Mouse (Mus musculus): ENCODE data around the gene Mapk8ip2.
"Not testable (repeated sequence)": the region's sequence is repeated elsewhere in the genome, so short reads cannot be mapped to it uniquely, and the experiment has no call there.

The Mapk8ip2 gene

DNA sequence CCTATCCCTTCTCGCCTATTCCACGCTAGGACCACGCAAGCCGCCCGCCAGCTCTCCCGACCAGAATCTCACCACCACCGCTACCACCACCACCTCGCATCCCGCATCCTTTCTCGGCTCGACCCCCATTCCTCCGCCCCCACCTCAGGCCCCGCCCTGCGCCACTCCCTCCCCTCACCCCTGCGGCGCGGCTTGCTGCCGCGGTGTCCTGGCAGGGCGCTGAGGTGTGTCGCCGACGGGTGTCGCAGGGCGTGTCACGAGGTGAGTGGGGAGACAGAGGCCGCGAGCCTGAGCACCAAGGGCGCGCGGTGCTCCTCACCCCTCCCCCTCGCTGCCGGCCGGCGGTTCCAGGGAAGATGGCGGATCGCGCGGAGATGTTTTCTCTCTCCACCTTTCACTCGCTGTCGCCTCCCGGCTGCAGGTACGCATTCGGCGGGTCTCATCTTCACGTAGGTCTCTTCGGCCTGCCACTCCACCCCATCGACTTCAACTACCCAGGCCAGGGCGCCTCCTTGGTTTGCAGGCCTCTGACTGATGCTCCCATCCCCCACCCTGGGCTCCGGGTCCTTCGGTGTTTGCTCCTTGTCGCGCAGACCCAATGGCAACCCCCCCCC lies at the start of gene Mapk8ip2:
TSS of gene Mapk8ip2 (plus strand) at position 49 of the 614 bp plus-strand sequence.
- DNase-seq (ENCODE audit: low spot score in 2 of 2), result no peak

GRCm38 (mm10) chr15:89404831-89405623 lies 48.7 kb upstream of the Mapk8ip2 start:
- no peak for DNase-seq (ENCODE audit: low spot score in 2 of 2)

DNA sequence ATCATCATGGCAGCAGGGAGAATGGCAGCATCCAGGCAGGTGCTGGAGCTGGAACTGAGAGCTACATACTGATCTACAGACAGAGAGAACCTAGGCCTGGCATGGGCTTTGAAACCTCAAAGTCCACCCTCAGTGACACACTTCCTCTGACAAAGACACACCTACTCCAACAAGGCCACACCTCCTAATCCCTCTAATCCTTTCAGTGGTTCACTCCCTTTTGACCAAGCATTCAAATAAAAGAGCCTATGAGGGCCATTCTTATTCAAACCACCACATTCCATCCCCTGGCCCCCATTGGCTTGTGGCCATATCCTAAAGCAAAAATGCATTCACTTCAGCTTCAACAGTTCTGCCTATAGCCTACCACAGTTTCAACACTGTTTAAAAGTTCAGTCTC lies 47.0 kb upstream of the Mapk8ip2 start:
- no peak for DNase-seq (ENCODE audit: low spot score in 2 of 2)

DNA sequence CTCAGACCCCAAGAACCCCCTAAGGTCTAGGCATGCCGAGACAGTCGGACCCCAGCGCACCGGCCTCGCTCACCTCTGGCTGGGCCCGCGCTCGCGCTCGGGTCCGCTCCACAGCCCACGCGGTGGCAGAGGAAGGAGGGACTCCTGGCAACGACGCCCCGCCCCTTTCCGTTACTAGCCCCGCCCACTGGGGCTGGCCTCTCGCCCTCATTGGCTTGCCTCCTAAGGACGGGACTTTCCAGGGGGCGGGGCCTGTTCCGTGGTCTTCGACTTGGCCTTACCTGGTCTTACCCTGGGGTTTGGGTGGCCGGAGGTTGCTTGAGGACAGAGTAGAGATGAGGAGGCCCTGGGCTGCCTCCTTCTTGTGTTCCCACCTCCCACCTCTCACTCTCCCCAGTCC lies 43.6 kb upstream of the Mapk8ip2 start, which contains the start of gene Syce3:
TSS of gene Syce3 (minus strand) at position 386 of the 400 bp plus-strand sequence.
- DNase-seq (ENCODE audit: low spot score in 2 of 2), result no peak

DNA sequence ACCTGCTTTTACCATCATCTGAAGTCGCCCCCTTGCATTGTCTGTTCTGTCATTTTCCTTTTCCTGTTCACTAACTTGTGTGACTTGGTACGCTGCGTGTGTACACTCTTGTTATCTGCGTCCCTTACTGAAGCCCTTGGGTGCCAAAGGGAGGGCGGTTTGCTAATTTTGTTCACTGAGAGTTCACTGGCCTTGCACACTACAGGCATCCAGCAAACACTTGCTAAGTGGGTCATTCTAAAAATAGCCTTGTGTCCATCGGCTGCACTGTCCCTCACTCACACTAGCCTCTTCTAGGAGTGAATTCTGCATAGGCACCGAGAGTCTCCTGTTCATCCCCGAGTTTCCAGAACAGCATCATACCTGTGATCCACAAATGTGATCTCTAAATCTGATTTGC lies 38.4 kb upstream of the Mapk8ip2 start:
- no peak for DNase-seq (ENCODE audit: low spot score in 2 of 2)

DNA sequence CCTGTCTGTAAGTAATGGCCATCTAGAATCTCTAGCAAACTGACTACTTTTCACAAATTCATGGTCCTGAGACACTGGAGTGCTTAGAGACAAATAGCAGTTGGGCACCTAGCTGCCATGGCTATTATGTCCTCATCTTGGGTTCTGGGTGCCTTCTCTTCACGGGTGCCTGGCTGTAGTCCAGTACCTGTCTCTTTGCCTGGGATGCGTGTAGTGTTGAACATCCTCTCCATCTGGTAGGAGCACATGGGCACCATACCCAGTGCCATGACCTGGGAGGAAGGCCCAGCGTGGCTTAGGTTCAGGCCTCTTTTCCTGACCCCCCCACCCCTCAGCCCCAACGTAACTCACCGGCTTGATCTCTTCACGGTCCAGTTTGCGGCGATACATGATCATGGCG lies 31.8 kb upstream of the Mapk8ip2 start:
- DNase-seq (ENCODE audit: low spot score in 2 of 2), result no peak

DNA sequence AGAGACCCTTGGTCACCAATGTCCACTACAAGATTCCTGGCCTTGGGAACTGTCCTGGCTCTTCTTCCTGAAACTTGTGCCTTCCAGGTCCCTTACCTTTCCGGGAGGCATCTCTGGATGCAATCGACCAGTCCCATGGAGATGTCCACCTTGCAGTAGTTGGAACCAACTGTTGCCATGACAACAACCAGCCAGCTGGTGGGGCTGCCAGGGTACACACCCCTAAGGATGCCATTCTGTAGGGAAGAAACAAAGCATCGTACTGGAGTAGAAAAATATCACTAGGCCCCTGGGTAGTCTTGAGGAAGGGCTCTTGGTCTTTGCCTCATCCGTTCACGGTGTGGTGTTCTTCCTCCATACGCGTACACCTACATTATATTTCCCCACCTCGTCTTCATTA lies 29.1 kb upstream of the Mapk8ip2 start:
- no peak for DNase-seq (ENCODE audit: low spot score in 2 of 2)

GRCm38 (mm10) chr15:89425711-89426121 lies 28.0 kb upstream of the Mapk8ip2 start, which contains the start of gene Cpt1b:
TSS of gene Cpt1b (minus strand) at chr15:89425863.
- no peak for DNase-seq (ENCODE audit: low spot score in 2 of 2)

GRCm38 (mm10) chr15:89426716-89427115 lies 27.0 kb upstream of the Mapk8ip2 start:
- no peak for DNase-seq (ENCODE audit: low spot score in 2 of 2)

GRCm38 (mm10) chr15:89428136-89428790 lies 25.4 kb upstream of the Mapk8ip2 start:
- DNase-seq (ENCODE audit: low spot score in 2 of 2), result no peak

DNA sequence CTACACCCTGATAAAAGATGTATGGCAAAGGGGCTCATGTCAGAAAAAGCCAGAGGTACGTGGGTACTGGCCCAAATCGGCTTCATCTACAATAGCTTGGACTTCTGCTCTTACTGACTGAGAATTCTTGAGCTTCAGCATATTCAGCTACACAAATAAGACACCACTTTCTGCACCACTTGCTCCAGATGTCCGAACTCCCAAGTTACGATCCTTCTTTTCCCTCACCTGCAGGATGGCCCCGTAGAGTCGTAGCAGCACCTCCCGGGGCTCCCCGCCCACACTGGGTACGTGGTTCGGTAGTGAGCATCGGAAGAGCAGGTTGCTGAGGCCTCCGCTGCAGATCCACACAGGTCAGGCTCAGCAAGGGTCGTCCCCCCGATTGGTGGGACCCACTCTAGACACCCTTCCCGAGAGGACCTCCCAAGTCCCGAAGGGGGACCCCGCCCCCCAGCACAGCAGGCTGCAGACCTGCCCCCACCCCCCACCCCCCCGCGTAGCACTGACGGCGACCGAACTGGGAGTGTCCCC lies 24.8 kb upstream of the Mapk8ip2 start:
- DNase-seq (ENCODE audit: low spot score in 2 of 2), result peak in 1 of 2 experiments; percentile 11

GRCm38 (mm10) chr15:89429352-89430221 lies 24.1 kb upstream of the Mapk8ip2 start, which contains the start of the genes C730034F03Rik, Gm44502 and Chkb:
TSS of gene C730034F03Rik (plus strand) at chr15:89429589.
TSS of gene Gm44502 (minus strand) at chr15:89429696.
TSS of gene Chkb (minus strand) at chr15:89429908.
- DNase-seq (ENCODE audit: low spot score in 2 of 2), result peak; percentile 82 to 87

DNA sequence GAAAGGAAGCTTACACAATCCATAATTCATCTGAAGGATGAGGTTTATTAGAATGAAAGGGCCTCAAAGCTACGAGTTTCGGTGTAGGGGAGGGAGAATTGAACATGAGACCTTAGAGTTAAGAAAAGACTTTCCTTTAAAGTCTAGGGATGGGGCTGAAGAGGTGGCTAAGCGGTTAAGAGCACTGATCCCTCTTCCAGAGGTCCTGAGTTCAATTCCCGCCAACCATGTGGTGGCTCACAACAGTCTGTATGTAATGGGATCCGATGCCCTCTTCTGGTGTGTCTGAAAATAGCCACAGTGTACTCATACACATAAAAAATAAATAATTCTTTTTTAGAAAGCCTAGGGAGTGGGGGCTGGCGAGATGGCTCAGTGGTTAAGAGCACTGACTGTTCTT lies 23.4 kb upstream of the Mapk8ip2 start:
- DNase-seq (ENCODE audit: low spot score in 2 of 2), result no peak

DNA sequence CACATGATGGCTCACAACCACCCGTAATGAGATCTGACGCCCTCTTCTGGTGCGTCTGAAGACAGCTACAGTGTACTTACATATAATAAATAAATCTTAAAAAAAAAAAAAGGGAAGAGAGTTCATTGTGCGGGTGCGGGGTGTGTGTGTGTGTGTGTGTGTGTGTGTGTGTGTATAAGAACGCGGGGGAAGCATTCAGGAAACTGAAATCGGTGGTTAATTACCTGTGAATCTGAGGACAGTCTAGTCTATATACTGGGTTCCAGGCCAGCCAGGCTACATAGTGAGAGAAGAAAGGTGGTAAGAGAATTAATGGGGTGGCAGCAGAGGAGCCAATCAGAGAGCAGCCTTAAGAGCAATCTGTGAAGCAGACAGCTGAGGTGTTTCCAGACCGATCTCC lies 22.9 kb upstream of the Mapk8ip2 start:
- DNase-seq (ENCODE audit: low spot score in 2 of 2), result not testable (repeated sequence)

- DNase-seq (ENCODE audit: low spot score in 2 of 2), result no peak
These were observed 22.4 kb upstream of the Mapk8ip2 start for GRCm38 (mm10) chr15:89431271-89431670.

- no peak for DNase-seq (ENCODE audit: low spot score in 2 of 2)
These were observed 21.9 kb upstream of the Mapk8ip2 start for GRCm38 (mm10) chr15:89431806-89432205.

GRCm38 (mm10) chr15:89432946-89433345 lies 20.8 kb upstream of the Mapk8ip2 start:
- no peak for DNase-seq (ENCODE audit: low spot score in 2 of 2)

- DNase-seq (ENCODE audit: low spot score in 2 of 2), result no peak
These were observed 19.6 kb upstream of the Mapk8ip2 start for GRCm38 (mm10) chr15:89434136-89434535.

DNA sequence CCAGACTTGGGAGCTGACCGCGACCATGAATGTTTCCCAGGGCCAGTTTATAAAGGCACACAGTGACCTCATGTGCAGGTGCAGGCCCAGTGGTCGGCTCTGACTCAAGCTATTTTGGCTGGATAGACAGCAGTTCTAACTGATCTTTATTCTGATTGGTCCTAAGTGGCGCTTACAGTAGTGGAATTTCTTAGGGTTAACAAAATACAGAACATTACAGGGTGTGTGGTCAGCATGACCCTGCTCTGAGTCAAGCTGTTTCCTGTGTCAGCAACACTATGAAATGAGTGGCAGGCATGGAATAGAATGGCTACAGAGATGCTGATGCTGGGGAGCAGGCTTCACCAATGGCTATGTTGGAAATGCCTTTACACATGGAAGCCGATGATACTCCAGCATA lies 17.8 kb upstream of the Mapk8ip2 start:
- no peak for DNase-seq (ENCODE audit: low spot score in 2 of 2)

DNA sequence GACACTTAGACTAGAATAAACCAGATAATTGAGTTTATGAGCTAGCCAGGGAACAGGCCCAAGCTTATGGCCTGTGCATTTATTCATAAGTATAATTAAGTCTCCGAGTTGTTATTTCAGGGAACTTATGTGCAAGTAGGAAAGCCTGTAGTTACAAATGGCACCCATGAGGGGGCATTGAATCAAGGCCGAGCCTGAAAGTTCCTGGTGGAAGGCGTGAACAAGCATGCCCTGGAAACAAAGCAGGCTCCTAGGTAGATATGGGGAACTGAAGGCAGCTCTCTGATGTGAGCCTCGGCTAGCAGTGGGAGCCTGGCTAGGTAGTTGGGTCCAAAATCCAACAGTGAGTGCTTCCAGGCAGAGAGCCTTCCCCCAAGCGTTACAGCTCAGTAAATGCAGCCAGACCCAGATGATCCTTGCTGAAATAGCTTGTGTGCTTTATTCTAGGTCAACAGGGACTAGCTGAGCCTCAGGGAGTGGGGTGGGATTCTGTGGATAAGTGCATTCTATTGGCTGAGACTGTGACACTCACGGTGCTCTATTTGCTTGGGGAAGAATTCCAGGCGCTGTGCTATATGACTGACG lies 11.1 kb upstream of the Mapk8ip2 start:
- DNase-seq (ENCODE audit: low spot score in 2 of 2), result no peak
